Mouse (Mus musculus) testis, adult 2 months (tissue): ENCODE results near the gene Bdh2.

Experiments used
- CTCF ChIP-seq: fragments of 200-500 bp; IDR thresholded peaks from 2 replicates; pipeline ENCODE4 v1.5.1; 2012; ENCODE audit warnings: low read depth, mild to moderate bottlenecking, inconsistent platforms, low read length, moderate library complexity; ENCODE audit not compliant: control insufficient read depth, insufficient read depth, insufficient replicate concordance
- POLR2A ChIP-seq: fragments of 200-500 bp; IDR thresholded peaks from 2 replicates; pipeline ENCODE4 v1.6.1; 2012; ENCODE audit warnings: low read depth, mild to moderate bottlenecking, inconsistent platforms, low read length, moderate library complexity; ENCODE audit not compliant: control insufficient read depth

DNA sequence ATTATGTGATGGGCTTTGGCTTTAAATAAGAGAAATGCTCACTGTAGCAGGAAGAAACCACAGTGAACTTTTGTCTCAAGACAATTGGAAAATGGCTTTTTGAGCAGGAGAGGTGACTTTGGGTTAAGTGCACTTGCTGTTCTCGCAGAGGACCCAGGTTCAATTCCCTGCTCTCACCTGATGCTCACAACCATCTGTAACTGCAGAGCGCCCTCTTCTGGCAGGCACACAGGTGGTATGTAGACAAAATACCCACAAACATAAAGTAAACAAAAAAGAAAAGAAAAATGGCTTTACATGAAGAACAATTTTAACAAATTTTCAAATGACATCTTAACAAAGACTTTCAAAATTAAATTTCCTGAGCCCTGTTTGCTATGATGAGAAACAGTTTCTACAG is 46.6 kb downstream of the Bdh2 start:
- no peak for TF ChIP-seq CTCF
- TF ChIP-seq POLR2A, result no peak
